Mouse (Mus musculus) frontal cortex, postnatal 36 days (tissue): Measurements from ENCODE around the gene Ferd3l.

Experiments used
- DNase-seq, 2 experiments: peaks; one replicate each; pipeline ENCODE4 v3.0.0; 2022; ENCODE audit warnings: low spot score in 2 of 2

Ferd3l gene

GRCm38 (mm10) chr12:33928331-33929192 is at the start of gene Ferd3l:
TSS of gene Ferd3l (plus strand) at chr12:33928425.
- peak in 1 of 2 experiments; percentile 3 for DNase-seq

DNA sequence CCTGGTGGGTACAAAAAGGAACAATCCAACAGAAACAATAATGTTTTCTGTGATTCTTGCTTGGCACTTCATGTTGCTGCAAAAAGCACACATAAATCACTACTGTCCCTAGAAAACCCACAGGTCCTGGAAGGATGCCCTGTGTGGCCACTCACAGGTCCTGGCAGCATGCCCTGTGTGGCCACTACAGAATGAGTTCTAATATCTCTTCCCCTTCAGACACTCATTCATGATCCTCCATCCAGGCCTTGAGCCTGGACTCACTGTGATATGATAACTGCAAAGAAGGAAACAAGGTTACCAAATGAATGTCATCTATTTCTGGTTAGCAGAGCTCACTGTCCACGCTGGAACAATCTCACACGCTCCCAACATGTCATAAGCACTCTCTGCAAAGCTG is 34.3 kb upstream of the Ferd3l start:
- no peak for DNase-seq

- no peak for DNase-seq
Observed at GRCm38 (mm10) chr12:33894621-33895020, 33.6 kb upstream of the Ferd3l start.

- no peak for DNase-seq
Observed at GRCm38 (mm10) chr12:33926751-33927150, 1.5 kb upstream of the Ferd3l start.

GRCm38 (mm10) chr12:33927334-33928098 is 709 bp upstream of the Ferd3l start:
- DNase-seq: peak; percentile 2 to 4

DNA sequence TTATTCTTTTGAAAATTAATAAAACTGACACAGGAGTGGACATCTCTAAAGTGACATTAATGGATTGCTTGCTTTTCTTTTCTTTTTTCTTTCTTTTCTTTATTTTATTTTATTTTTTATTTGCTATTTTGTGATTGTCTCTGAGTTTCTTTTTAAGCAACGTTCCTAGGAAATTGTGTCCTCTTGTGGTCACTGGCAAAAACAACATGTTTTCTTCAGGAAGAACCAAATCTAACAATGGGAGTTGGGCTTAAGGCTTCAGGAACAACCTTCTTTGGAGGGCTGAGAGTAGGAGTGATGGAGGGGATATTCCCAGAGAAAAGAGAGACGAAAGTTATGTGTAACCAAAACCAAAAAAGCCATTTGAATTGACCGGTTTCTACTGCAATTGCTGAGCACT is 24.6 kb downstream of the Ferd3l start:
- no peak for DNase-seq

GRCm38 (mm10) chr12:33954931-33955565 is 26.8 kb downstream of the Ferd3l start:
- peak in 1 of 2 experiments; percentile 14 for DNase-seq

DNA sequence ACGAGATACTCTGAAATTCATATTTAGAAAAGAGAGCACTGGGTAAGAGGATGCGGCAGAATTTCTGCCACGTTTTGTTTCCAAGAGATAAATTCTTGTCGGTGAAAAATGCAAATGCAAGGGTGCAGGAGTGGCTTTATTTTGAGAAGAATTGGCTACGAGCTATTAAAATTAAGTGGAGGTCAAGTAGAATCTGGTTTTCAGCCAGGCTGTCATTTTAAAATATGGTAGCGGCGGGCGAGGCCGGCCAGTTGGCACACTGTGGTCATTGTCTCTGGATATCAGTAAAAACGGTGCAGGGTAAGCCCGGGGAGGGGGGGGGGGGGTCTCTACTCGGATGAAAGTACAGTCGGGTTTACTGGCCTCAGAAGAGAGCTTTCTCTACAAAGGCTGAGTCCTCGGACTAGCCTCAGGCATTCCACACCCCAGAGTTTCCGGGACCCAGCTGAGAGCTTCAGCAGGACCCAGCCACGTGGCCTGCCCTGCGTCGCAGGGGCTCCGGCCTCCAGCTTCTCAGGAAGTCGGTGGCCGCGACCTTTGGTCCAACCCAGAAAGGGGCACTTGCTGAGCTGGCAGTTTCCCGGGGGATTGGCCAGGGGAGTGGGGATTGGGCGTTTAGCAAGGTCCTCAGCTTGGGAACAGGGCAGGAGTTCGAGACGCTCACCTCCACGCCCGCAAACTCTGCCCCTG is 27.5 kb downstream of the Ferd3l start:
- DNase-seq: no peak

DNA sequence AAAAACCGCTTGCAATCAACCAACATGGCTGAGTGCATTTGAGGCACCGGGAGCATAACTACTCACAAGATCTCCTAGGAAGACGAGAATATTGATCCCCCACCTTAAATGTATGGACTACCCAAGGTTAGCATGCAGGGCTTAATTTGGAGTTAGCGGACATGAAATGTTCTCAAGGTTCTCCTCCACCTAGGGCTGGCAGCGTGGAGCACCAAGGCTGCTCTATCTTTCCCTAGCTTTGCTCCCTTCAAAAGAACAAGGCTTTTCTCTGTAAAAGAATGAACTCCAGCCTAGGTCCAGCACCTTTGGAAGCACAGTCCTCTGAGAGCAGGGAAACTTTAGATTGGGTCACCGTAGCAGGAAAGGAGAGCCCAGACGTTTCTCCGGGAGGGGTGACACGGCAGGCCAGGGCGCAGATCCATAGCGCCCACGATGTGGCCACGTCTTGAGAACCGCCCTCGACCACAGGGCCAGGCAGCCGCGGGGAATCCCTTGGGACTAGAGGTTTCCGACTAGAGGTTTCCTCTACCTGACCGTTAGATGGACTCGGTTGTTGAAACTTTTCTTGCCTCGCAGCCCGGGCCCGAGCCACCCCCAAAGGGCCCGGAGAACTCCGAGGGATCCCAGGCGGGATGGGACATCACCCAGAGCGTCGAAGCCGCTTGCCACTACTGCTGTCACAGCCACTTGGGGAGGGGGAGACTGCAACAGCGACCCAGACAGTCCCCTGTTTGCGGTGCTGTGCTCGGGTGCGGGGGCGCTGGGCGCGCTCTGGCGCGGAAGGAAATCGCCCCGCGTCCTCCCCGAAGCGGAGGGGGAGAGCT is 28.6 kb downstream of the Ferd3l start:
- DNase-seq: no peak

DNA sequence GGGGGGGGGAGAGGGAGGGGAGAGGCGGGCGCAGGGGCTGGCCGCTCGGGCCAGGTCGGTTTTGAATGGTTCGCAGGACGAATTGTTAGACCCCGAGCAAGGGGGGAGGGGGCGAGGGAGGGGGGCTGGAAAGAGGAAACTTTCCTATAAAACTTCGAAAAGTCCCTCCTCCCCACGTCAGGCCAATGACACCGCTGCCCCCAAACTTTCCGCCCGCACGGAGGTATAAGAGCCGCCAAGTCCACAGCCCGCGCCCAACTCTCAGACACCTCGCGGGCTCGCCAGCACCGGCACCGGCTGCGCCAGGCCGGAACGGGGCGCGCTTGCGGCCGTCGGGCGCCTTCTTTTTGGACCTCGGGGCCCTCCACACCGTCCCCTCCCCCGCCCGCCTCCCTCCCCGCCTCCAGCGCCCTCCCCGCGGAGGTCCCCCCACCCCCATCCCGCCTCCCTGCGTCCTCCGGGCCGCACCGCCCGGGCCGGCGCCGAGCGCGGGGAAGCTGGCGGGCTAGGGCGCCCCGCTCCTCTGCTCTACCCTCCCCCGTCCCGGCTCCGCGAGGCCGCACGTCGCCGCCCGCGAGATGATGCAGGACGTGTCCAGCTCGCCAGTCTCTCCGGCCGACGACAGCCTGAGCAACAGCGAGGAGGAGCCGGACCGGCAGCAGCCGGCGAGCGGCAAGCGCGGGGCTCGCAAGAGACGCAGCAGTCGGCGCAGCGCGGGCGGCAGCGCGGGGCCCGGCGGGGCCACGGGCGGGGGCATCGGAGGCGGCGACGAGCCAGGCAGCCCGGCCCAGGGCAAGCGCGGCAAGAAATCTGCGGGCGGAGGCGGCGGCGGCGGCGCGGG is 29.4 kb downstream of the Ferd3l start, which contains the start of gene Twist1:
Gene Twist1, plus strand, starts transcription at position 272 of the 841 bp plus-strand sequence.
- no peak for DNase-seq

DNA sequence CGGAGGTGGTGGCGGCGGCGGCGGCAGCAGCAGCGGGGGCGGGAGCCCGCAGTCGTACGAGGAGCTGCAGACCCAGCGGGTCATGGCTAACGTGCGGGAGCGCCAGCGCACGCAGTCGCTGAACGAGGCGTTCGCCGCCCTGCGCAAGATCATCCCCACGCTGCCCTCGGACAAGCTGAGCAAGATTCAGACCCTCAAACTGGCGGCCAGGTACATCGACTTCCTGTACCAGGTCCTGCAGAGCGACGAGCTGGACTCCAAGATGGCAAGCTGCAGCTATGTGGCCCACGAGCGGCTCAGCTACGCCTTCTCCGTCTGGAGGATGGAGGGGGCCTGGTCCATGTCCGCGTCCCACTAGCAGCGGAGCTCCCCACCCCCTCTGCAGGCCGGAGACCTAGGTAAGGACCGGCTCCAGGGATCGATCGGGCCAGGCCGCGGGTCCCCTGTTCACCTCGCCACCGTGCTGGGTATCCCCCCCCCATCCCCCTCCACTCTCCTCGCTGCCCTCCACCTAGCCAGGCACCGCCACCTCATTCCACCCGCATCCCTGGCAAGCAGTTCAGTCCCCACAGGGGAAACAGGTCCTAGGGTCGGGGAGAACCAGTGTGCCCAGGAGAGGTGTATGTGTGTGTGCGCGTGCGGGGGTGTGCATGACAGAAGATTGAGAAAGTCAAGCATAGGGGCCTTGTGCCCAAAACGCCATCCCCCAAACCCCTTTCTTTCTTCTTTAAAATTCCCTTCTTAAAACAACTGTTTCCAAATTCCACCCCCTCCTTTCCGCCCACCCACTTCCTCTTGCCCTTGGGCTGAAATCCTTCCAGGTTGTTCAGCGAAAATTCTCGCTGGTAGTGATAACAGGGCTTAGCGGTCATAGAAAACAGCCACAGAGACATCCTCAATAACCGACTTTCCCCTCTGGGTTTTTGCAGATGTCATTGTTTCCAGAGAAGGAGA is 30.3 kb downstream of the Ferd3l start:
- no peak for DNase-seq

- no peak for DNase-seq
Observed at GRCm38 (mm10) chr12:33959206-33959605, 31.0 kb downstream of the Ferd3l start.

DNA sequence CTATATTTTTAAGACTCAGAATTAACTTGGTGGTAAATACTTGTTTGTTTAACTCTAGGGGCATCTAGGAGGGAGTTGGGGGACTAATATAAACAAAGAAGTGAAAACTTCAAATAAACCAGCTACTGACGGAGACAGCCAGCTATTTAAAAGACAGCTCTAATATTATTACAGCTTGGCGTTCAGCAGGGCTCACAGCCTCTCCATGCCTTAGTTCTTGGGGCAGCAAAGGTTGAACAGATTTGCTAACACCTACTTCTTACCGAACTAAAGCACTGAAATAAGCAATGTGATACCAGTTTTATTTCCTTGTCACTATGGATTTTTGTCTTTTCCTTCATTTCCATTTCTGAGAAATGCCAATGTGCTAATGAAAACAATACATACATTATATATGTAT is 31.6 kb downstream of the Ferd3l start:
- no peak for DNase-seq

DNA sequence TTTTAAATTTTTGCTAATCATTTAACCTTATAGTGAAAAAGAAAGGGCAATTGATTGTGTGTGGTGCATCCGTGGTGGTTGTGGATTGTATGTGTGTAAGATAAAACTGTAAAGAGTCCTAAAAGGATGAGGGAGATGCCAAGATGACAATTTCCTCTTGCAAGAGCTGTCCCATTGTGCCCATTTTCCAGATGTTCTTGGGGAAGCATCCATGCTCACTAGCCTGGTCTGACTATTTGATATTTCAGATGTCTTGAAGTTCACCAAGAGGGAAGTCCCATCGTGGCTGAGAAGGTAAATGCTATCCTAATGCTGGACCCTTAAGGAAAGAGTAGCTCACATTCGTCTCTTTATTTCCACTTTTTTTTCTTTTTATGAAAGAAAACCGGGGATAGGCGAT is 32.8 kb downstream of the Ferd3l start:
- no peak for DNase-seq

GRCm38 (mm10) chr12:33962118-33962772 is 34.0 kb downstream of the Ferd3l start:
- no peak for DNase-seq

- DNase-seq: no peak
Observed at GRCm38 (mm10) chr12:33962773-33963130, 34.5 kb downstream of the Ferd3l start.

DNA sequence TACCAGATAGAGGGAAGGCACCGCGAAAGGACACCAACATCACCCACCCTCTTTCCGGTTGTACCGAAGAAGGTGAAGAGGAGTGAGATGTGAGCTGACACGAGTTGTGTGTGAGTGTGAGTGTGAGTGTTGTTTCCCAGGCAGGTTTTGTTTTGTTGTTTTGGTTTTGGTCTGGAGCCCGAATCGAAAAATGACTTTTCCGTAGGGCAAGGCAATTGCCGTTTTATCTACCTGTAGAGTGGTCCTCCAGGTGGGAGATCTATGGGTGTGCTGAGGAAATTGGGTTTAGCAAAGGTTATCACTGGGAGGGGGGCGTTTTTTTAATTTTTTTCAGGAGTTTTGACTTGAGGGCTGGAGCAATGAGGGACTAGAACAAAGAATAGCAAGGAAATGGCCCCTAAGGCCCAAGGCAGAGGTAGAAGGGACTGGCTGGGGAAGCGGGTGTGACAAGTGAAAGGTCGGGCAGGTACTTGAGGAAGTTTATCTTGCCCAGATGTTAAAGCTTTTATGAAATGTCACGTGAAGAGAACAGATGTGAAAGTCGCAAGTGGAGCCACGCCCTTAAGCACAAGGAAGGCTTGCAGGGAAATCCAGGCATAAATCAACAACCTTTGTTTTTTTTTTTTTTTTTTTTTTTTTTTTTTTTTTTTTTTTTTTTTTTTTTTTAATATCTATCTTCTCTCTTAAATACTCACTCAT is 35.6 kb downstream of the Ferd3l start:
- DNase-seq: no peak

DNA sequence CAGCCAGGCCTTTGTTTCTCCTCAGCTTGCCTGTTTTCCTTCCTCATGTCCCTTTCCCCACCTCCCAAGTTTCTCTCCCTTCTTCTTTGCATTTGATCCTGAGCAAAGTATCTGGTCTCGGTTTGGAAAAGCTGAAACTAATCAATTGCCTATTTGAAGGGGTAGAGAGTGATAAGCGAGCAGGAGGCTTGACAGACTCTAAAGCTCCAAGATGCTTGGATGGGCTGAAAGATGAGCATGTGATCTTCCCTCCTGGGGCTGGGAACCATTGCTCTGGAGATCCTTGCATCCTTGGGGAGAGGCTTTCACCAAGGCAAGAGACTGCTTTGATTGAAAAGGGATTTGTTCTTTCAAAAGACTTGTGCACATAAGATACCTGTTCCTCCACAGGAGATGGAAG is 36.2 kb downstream of the Ferd3l start:
- DNase-seq: no peak
